Mouse (Mus musculus) bone marrow macrophage, adult 2 months (primary cell): ENCODE data around the gene Tsc22d2.

ENCODE experiments used
- CTCF ChIP-seq: IDR thresholded peaks from 2 replicates; pipeline ENCODE4 v1.5.1; 2012; ENCODE audit warnings: low read depth, mild to moderate bottlenecking, low read length, moderate library complexity
- POLR2A ChIP-seq: IDR thresholded peaks from 2 replicates; pipeline ENCODE4 v1.6.1; 2012; ENCODE audit warnings: mild to moderate bottlenecking, low read depth, low read length, borderline replicate concordance

DNA sequence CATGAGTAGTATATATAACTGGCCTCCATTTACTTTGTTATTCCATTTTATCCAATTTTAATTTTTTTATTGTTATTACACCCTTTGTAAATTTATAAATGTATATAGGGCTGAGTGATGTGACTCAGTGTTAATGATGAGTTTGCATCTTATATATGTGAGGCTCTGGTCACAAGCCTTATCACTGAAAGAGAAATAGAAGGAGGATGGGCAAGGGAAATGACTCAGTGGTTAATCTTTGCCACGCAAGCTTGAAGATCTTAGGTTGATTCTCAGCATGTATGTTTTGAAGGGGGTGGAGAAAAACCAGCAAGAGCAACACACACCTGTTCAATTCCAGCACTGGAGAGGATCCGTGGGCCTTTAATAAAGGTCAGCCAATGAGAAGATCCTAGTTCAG is 19.9 kb downstream of the Tsc22d2 start:
- TF ChIP-seq CTCF (no peak), POLR2A (no peak)
